Mouse (Mus musculus) erythroblast, embryonic 14.5 days (primary cell): ENCODE measurements around the gene Eps15. TPM values are rescaled to one million over a fixed set of nuclear protein-coding genes. Genes with fewer than 3 reads are reported as not detected.
A peak's percentile ranks its signal among the peaks of the same experiment; 100 is the strongest.

Source experiments
- H3K27me3 ChIP-seq: 2 replicates; pipeline ENCODE4 v1.6.1; 2012; ENCODE audit warnings: inconsistent platforms; ENCODE audit not compliant: control insufficient read depth
- H3K36me3 ChIP-seq: 2 replicates; pipeline ENCODE4 v1.6.1; 2012; ENCODE audit warnings: mild to moderate bottlenecking, inconsistent platforms; ENCODE audit not compliant: control insufficient read depth
- H3K4me1 ChIP-seq: 2 replicates; pipeline ENCODE4 v1.6.1; 2012; ENCODE audit warnings: inconsistent platforms; ENCODE audit not compliant: control insufficient read depth
- H3K4me3 ChIP-seq: replicated peaks from 2 replicates; pipeline ENCODE3; 2012; ENCODE audit warnings: moderate library complexity, mild to moderate bottlenecking, inconsistent platforms
- H3K9me3 ChIP-seq: 2 replicates; pipeline ENCODE4 v1.6.1; 2012; ENCODE audit warnings: low read length, inconsistent platforms, mixed read lengths; ENCODE audit not compliant: control insufficient read depth
- GATA1 ChIP-seq: IDR thresholded peaks from 2 replicates; pipeline ENCODE4 v1.6.1; 2012; ENCODE audit warnings: low read length, inconsistent platforms, mixed read lengths
- TAL1 ChIP-seq: IDR thresholded peaks from 3 replicates; pipeline ENCODE4 v1.6.1; 2012; ENCODE audit warnings: low read length, inconsistent platforms, mixed read lengths
- polyA plus RNA-seq: library from polyadenylated mRNA; stranded (reverse); fragments of >175 nt; gene quantifications from 2 replicates; pipeline ENCODE4 v1.2.3, GENCODE M21; 2012

The Eps15 gene
- polyA plus RNA-seq, result 1.2 TPM in 2 replicates

DNA sequence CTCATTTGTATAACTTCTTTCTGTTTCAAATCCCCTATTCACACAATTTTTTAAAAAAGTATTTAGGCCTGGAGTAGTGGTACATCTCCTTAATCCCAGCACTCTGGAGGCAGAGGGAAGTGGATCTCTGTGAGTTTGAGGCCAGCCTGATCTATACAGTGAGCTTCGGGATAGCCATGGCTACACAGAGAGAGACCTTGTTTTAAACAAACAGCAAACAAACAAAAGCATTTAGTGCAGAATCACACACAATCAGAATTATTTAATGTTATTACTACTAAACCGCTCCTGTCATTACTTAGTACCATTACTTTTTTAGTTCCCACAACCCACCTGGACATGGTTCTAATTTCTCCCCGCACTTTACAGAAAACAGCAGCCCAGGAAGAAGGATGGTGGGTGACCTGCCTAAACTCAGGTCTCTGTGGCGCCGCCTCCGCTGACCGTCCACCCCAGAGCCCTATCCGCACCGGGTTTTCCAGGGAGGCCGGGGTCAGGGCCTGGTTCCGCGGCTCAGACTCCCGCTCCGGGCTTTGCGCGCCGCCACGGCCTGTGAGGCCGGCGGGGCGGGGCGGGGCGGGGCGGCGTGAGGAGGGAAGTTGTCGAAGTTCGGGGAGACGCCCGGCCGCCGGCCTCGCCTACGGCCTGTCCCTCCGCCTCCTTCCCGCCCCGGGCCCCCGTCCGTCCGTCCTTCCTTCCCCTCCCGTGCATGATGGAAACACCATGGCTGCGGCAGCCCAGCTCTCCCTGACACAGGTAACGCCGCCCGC is at the start of gene Eps15:
Eps15 (plus strand) TSS at position 580 of the 770 bp plus-strand sequence.
- no peaks in the 10 kb centered on the region for H3K27me3 ChIP-seq
- TF ChIP-seq GATA1, result no peak
- TF ChIP-seq TAL1, result no peak
- peaks cover 45% of the 10 kb centered on the region for H3K4me1 ChIP-seq
- peaks cover 24% of the 10 kb centered on the region for H3K36me3 ChIP-seq
- peak within 1 kb of the TSS; percentile 88 for H3K4me3 ChIP-seq
- H3K9me3 ChIP-seq, result no peaks in the 10 kb centered on the region

DNA sequence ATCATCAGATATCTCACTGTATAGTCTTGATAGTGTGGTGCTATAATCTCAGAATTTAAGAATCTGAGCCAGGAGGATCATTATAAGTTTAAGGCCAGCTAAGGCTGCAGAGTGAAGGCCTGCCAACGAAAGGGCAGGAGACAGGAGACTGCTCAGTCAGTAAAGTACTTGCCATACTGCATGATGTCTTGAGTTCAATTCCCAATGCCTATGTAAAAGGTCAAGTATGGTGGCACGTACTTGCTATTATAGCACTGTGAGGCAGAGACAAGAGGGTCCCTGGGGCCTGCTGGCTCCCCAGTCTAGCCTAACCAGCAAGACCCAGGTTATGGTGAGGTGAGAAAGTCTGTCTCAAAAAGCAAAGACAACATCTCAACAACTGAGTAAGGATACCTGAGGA is 45.9 kb upstream of the Eps15 start, which contains the start of gene Calr4:
Calr4 (plus strand) TSS at position 301 of the 400 bp plus-strand sequence.
- H3K4me3 ChIP-seq, result no peak within 1 kb of the TSS
- no peaks in the 10 kb centered on the region for H3K4me1 ChIP-seq
- H3K36me3 ChIP-seq, result no peaks in the 10 kb centered on the region
- TF ChIP-seq GATA1, result no peak
- no peak for TF ChIP-seq TAL1
- H3K9me3 ChIP-seq, result no peaks in the 10 kb centered on the region
- no peaks in the 10 kb centered on the region for H3K27me3 ChIP-seq

DNA sequence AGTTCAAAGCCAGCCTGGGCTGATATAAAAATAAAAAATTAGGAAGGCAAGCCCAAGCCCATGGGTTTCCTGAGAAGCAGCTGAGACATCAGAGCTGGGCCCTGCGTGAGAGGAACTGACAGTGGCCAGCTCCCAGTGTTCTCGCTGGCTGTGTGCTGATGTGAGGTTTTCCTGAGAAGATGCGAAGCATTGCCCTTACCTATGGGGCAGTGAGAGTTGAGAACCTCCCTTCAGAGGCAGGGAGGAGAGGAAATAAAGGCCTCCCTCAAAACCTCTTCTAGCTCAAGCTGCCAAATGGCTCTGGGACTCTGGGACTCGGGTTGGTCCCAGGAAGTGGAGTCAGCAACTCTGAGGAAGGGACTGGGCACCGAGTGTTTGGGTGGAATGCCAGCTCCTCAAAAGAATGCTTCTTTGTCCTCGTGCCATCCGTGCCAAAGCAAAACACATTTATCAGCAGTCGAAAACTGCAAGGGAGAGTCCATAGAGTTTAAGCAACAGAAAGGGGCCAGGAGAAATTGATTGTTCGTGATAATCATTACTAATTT is 45.2 kb upstream of the Eps15 start:
- Histone ChIP-seq H3K36me3 (no peaks in the 10 kb centered on the region), H3K4me3 (no peak overlapping the region), H3K9me3 (no peaks in the 10 kb centered on the region), H3K4me1 (no peaks in the 10 kb centered on the region), H3K27me3 (no peaks in the 10 kb centered on the region)
- TF ChIP-seq GATA1 (no peak), TAL1 (no peak)

DNA sequence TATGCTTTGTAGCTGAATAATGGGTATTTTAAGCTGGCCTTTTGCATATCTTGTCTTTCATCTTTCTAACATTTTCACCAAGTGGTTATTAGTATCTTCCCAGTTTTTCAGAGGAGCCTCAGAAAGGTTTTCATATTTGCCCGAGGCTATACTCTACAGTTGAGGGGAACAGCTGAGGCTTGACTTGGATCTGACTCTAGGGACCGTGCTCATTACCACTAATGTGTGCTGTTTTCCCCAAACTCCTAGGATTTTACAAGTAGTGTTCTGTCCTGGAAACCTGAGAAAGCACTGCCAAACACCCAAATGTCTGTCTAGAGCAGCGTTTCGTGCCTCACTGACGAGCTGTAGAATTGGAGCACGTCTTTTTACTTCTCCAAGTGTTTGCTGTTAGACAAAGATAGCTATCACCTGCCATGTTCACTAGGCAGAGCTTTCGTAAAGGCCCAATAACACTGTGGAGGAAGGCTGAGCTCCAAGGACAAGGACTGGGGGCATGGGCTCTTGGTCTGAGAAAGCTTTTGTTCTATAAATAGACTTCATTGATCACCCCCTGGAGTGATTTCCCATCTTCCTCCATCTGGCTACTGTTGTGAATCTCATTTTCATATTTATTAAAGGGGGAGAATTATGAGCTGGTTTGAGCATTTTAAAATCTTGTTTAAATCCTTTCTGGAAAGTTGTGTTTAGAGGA is 43.7 kb upstream of the Eps15 start:
- Histone ChIP-seq H3K4me3 (no peak overlapping the region), H3K36me3 (no peaks in the 10 kb centered on the region), H3K4me1 (no peaks in the 10 kb centered on the region), H3K9me3 (no peaks in the 10 kb centered on the region), H3K27me3 (no peaks in the 10 kb centered on the region)
- TF ChIP-seq GATA1, result no peak
- no peak for TF ChIP-seq TAL1

DNA sequence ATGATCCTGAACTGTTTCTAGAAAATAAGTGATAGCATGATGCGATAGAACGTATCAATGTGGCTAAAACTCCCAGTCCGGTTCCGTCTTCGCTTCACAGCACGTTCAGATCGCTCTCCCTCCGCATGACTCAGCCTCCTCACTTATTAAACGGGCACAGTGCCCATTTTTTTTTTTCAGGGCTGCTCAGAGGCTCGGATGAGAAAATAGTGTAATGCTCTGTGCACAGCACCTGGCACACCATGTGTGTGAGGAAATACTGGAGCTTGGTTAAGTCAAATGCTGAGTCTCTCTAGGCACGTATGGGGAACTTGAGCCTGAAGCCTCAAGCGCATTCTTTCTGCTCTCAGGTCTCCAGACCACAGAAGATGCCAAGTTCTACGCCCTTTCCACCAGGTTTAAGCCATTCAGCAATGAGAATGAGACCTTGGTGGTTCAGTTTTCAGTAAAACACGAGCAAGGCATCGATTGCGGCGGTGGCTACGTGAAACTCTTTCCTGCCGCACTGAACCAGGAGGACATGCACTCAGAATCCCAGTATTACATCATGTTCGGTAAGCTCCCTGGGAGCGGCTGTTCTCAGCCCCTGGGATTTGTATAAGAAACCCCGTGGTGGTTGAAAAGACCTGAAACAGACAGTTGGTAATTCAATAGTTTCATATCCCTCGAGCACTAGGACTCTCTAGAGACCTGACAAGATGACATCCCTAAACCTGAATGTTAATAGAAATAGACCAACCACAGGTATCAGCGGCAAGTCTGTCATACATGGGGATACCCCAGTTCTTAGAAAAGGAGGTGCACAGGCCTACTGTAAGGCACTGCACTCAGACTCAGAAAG is 41.4 kb upstream of the Eps15 start:
- Histone ChIP-seq H3K36me3 (no peaks in the 10 kb centered on the region), H3K27me3 (no peaks in the 10 kb centered on the region), H3K4me3 (no peak overlapping the region), H3K4me1 (no peaks in the 10 kb centered on the region), H3K9me3 (no peaks in the 10 kb centered on the region)
- TF ChIP-seq GATA1 (no peak), TAL1 (no peak)

DNA sequence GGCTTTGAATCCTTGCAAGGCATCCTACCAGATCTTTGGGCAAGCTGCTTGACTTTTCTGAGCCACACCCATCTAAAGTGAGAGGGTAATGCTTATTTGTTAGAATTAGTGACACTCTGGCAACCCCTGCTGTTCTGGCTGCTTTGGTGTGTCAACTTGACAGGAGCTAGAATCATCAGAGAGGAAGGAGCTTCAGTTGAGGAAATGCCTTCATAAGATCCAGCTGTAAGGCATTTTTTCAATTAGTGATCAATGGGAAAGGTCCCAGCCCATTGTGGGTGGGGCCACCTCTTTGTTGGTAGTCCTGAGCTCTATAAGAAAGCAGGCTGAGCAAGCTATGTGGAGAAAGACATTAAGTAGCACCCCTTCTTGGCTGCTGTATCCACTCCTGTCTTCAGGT is 38.8 kb upstream of the Eps15 start:
- Histone ChIP-seq H3K4me3 (no peak overlapping the region), H3K4me1 (no peaks in the 10 kb centered on the region; the same call in 1 of the 2 replicates), H3K9me3 (no peaks in the 10 kb centered on the region), H3K27me3 (no peaks in the 10 kb centered on the region), H3K36me3 (no peaks in the 10 kb centered on the region)
- TF ChIP-seq GATA1, result no peak
- TF ChIP-seq TAL1, result no peak

DNA sequence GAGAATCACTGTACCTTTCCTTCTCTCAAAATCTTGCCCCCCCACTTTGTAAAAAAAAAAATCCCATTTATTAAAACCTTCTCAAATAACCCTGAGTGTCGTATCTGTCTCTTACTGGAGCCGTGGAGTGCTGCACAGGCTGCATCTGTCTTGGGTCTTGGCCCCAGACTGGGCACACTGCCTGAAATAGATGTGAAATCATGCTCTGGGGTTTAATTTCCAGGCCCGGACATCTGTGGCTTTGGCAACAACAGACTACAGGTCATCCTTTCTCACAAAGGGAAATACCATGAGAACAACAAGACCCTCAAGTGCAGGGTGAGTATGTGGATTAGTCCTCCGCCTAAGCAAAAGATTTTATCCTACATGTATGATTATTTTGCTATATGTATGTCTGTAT is 38.1 kb upstream of the Eps15 start:
- H3K4me3 ChIP-seq, result no peak overlapping the region
- TF ChIP-seq TAL1, result no peak
- no peak for TF ChIP-seq GATA1
- no peaks in the 10 kb centered on the region for H3K9me3 ChIP-seq
- H3K27me3 ChIP-seq, result no peaks in the 10 kb centered on the region
- H3K36me3 ChIP-seq, result no peaks in the 10 kb centered on the region
- H3K4me1 ChIP-seq, result no peaks in the 10 kb centered on the region; the same call in 1 of the 2 replicates

DNA sequence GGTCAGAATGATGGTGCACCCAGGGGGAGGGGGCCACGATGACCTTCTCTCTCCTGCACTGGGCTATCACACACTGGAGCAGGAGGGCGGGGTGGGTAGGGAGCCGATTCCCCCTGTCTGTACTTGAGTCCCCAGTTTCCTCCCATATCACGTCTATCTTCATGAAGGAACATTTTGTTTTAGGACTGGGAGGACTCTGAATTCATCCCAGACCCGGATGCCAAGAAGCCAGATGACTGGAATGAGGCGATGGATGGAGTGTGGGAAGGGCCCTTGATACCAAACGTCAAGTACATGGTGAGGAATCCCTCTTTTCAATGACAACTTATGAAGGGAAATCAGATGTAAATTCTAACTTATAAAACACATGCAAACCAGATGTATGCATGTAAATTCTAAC is 35.6 kb upstream of the Eps15 start:
- Histone ChIP-seq H3K27me3 (no peaks in the 10 kb centered on the region), H3K4me1 (no peaks in the 10 kb centered on the region; the same call in 1 of the 2 replicates), H3K36me3 (no peaks in the 10 kb centered on the region), H3K9me3 (no peaks in the 10 kb centered on the region), H3K4me3 (no peak overlapping the region)
- no peak for TF ChIP-seq GATA1
- TF ChIP-seq TAL1, result no peak

DNA sequence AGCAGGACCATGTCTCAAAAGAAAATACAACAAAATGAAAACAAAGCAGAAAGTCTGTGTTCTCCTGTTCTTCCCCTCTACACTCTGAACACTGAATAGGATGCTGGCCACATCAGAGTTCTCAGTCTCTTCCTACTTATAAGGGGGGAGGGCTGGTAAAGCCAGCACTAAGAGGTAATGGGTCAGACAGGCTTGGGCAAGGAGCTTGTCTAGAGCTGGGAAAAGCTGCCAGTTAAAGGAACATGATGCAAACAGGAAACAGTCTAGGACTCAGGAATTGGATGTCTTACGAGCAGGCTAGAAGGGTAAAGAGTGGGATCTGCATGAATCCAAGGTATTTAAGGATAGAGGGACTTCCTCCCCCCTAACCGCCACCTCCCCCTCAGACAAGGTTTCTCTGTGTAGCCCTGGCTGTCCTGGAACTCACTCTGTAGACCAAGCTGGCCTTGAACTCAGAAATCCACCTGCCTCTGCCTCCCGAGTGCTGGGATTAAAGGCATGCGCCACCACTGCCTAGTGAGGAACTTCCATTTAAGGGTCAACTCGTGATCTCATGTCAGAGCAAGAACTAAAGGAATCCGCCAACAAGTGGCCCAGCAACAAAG is 35.0 kb upstream of the Eps15 start:
- Histone ChIP-seq H3K27me3 (no peaks in the 10 kb centered on the region), H3K9me3 (no peaks in the 10 kb centered on the region), H3K36me3 (no peaks in the 10 kb centered on the region), H3K4me1 (no peaks in the 10 kb centered on the region; the same call in 1 of the 2 replicates), H3K4me3 (no peak overlapping the region)
- TF ChIP-seq TAL1, result no peak
- TF ChIP-seq GATA1, result no peak
